Mouse (Mus musculus): ENCODE data around the gene Hic2.

DNA sequence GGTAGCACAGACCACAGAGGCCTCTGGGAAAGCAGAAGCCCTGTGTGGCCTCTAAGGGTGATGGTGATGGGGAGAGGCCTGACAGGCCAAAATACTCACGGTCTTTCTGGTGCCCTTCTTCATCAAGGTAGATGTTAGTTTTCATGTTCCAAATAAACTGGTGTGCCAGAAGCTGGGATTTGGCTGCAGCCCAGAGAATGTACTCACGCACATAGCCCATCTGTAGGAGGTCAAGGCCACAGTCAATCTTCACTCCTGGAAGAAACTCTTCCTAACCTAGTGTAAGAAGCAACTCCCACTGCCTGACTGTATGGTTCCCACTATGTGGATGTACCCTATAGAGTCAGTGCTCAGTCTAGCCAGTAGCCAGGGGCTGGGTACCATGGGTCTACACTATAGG is 57.6 kb downstream of the Hic2 start:
- TF ChIP-seq CTCF (IDR thresholded peaks at IDR 0.05; ENCODE audit: low read depth) (no peak), EP300 (optimal IDR thresholded peaks at IDR 0.05) (no peak)
